Mouse (Mus musculus): ENCODE results near the gene Ptafr. TPM values are rescaled to one million over a fixed set of nuclear protein-coding genes. Genes with fewer than 3 reads are reported as not detected.
A peak's percentile ranks its signal among the peaks of the same experiment; 100 is the strongest.

Gene Ptafr
- polyA plus RNA-seq (2015; fragmentation: Nextera tagmentation; extraction: Ambion mirVana) = 0.67 and 1.0 TPM in 2 replicates

- H3K4me1 ChIP-seq = no peaks in the 10 kb centered on the region
- no peak within 1 kb of the TSS for H3K4me2 ChIP-seq
- no peak for ATAC-seq (replicated peaks)
- no peaks in the 10 kb centered on the region for H3K9me3 ChIP-seq
- 46% methylated on average over 4 of the region's 4 CpGs for WGBS
- no peak within 1 kb of the TSS for H3K9ac ChIP-seq
- no peak within 1 kb of the TSS for H3K27ac ChIP-seq
- no peak within 1 kb of the TSS for H3K4me3 ChIP-seq
- no peaks in the 10 kb centered on the region for H3K36me3 ChIP-seq (replicated peaks)
- no peaks in the 10 kb centered on the region for H3K27me3 ChIP-seq (replicated peaks)
These were observed at the start of gene Ptafr for GRCm38 (mm10) chr4:132563965-132564364. TSS of gene Ptafr (plus strand) at chr4:132564067.

GRCm38 (mm10) chr4:132514555-132515135 lies 49.2 kb upstream of the Ptafr start:
- 1% methylated on average over 21 of the region's 21 CpGs for WGBS
- Histone ChIP-seq H3K27ac (peak overlapping the region; percentile 65), H3K4me1 (peaks cover 19% of the 10 kb centered on the region), H3K4me3 (peak overlapping the region; percentile 48), H3K4me2 (peak overlapping the region; percentile 97), H3K9me3 (no peaks in the 10 kb centered on the region), H3K36me3 (replicated peaks) (no peaks in the 10 kb centered on the region), H3K27me3 (replicated peaks) (peaks cover 9% of the 10 kb centered on the region), H3K9ac (peak overlapping the region; percentile 21; the same call in 1 of the 2 replicates)
- no peak for ATAC-seq (replicated peaks)

- Histone ChIP-seq H3K4me1 (peaks cover 19% of the 10 kb centered on the region), H3K9ac (peak overlapping the region; percentile 21), H3K4me2 (peak overlapping the region; percentile 97), H3K36me3 (replicated peaks) (no peaks in the 10 kb centered on the region), H3K9me3 (no peaks in the 10 kb centered on the region), H3K27ac (peak overlapping the region; percentile 65), H3K27me3 (replicated peaks) (peaks cover 9% of the 10 kb centered on the region), H3K4me3 (peak overlapping the region; percentile 48)
- peak; percentile 93 for ATAC-seq (replicated peaks)
- WGBS = 20% methylated on average over 22 of the region's 22 CpGs
These were observed 48.3 kb upstream of the Ptafr start for GRCm38 (mm10) chr4:132515369-132516155.

GRCm38 (mm10) chr4:132518066-132518465 lies 45.8 kb upstream of the Ptafr start:
- WGBS = 81% methylated on average over 8 of the region's 8 CpGs
- Histone ChIP-seq H3K4me1 (peaks cover 19% of the 10 kb centered on the region), H3K9me3 (no peaks in the 10 kb centered on the region), H3K4me3 (no peak overlapping the region), H3K4me2 (no peak overlapping the region), H3K9ac (no peak overlapping the region), H3K36me3 (replicated peaks) (no peaks in the 10 kb centered on the region), H3K27me3 (replicated peaks) (peaks cover 9% of the 10 kb centered on the region), H3K27ac (no peak overlapping the region)
- no peak for ATAC-seq (replicated peaks)

- 94% methylated on average over 3 of the region's 3 CpGs for WGBS
- no peak for ATAC-seq (replicated peaks)
- Histone ChIP-seq H3K27ac (no peak overlapping the region), H3K4me1 (peaks cover 18% of the 10 kb centered on the region), H3K9me3 (no peaks in the 10 kb centered on the region), H3K4me2 (no peak overlapping the region), H3K9ac (no peak overlapping the region), H3K27me3 (replicated peaks) (no peaks in the 10 kb centered on the region), H3K36me3 (replicated peaks) (no peaks in the 10 kb centered on the region), H3K4me3 (no peak overlapping the region)
These were observed 44.7 kb upstream of the Ptafr start for GRCm38 (mm10) chr4:132519188-132519587.

GRCm38 (mm10) chr4:132524321-132524741 lies 39.5 kb upstream of the Ptafr start:
- H3K4me3 ChIP-seq = no peak overlapping the region
- H3K27ac ChIP-seq = no peak overlapping the region

GRCm38 (mm10) chr4:132524808-132525207 lies 39.1 kb upstream of the Ptafr start:
- Histone ChIP-seq H3K4me1 (no peaks in the 10 kb centered on the region), H3K27me3 (replicated peaks) (no peaks in the 10 kb centered on the region), H3K36me3 (replicated peaks) (0 out of 2 replicates have a peak, but pooled peaks cover under 1% of the 10 kb centered on the region), H3K4me3 (no peak overlapping the region), H3K9ac (no peak overlapping the region), H3K27ac (no peak overlapping the region), H3K4me2 (no peak overlapping the region), H3K9me3 (no peaks in the 10 kb centered on the region)
- WGBS = 44% methylated on average over 6 of the region's 6 CpGs
- no peak for ATAC-seq (replicated peaks)

More at GRCm38 (mm10) chr4:132524321-132524741, 39.5 kb upstream of the Ptafr start:
- no peak for ATAC-seq (replicated peaks)
- 9% methylated on average over 11 of the region's 11 CpGs for WGBS
- H3K27me3 ChIP-seq (replicated peaks) = no peaks in the 10 kb centered on the region
- H3K4me1 ChIP-seq = no peaks in the 10 kb centered on the region
- no peak overlapping the region for H3K9ac ChIP-seq
- H3K36me3 ChIP-seq (replicated peaks) = no peaks in the 10 kb centered on the region
- no peaks in the 10 kb centered on the region for H3K9me3 ChIP-seq
- H3K4me2 ChIP-seq = no peak overlapping the region

- Histone ChIP-seq H3K27me3 (replicated peaks) (no peaks in the 10 kb centered on the region), H3K9me3 (no peaks in the 10 kb centered on the region), H3K27ac (no peak overlapping the region), H3K9ac (no peak overlapping the region), H3K4me1 (peaks cover 8% of the 10 kb centered on the region), H3K36me3 (replicated peaks) (peaks cover 13% of the 10 kb centered on the region), H3K4me2 (no peak overlapping the region), H3K4me3 (no peak overlapping the region)
- 70% methylated on average over 2 of the region's 2 CpGs for WGBS
- no peak for ATAC-seq (replicated peaks)
These were observed 37.2 kb upstream of the Ptafr start for GRCm38 (mm10) chr4:132526678-132527077.

- H3K27me3 ChIP-seq (replicated peaks) = no peaks in the 10 kb centered on the region
- H3K4me2 ChIP-seq = no peak overlapping the region
- WGBS = 94% methylated on average over 8 of the region's 8 CpGs
- H3K9me3 ChIP-seq = no peaks in the 10 kb centered on the region
- H3K27ac ChIP-seq = no peak overlapping the region
- H3K4me3 ChIP-seq = no peak overlapping the region
- peaks cover 18% of the 10 kb centered on the region for H3K4me1 ChIP-seq
- no peak for ATAC-seq (replicated peaks)
- H3K9ac ChIP-seq = no peak overlapping the region
- peaks cover 13% of the 10 kb centered on the region for H3K36me3 ChIP-seq (replicated peaks)
These were observed 35.8 kb upstream of the Ptafr start for GRCm38 (mm10) chr4:132527917-132528522.

- no peak for ATAC-seq (replicated peaks)
- Histone ChIP-seq H3K9ac (no peak overlapping the region), H3K27ac (no peak overlapping the region), H3K4me3 (no peak overlapping the region), H3K27me3 (replicated peaks) (no peaks in the 10 kb centered on the region), H3K9me3 (no peaks in the 10 kb centered on the region), H3K4me2 (no peak overlapping the region), H3K36me3 (replicated peaks) (peaks cover 13% of the 10 kb centered on the region), H3K4me1 (peaks cover 23% of the 10 kb centered on the region)
- WGBS = 83% methylated on average over 4 of the region's 4 CpGs
These were observed 34.5 kb upstream of the Ptafr start for GRCm38 (mm10) chr4:132529344-132529743.

- H3K4me2 ChIP-seq = no peak overlapping the region
- peaks cover 23% of the 10 kb centered on the region for H3K4me1 ChIP-seq
- peaks cover 13% of the 10 kb centered on the region for H3K36me3 ChIP-seq (replicated peaks)
- H3K4me3 ChIP-seq = no peak overlapping the region
- H3K27me3 ChIP-seq (replicated peaks) = no peaks in the 10 kb centered on the region
- 93% methylated on average over 20 of the region's 20 CpGs for WGBS
- no peak for ATAC-seq (replicated peaks)
- H3K27ac ChIP-seq = no peak overlapping the region
- no peak overlapping the region for H3K9ac ChIP-seq
- H3K9me3 ChIP-seq = no peaks in the 10 kb centered on the region
These were observed 33.6 kb upstream of the Ptafr start for GRCm38 (mm10) chr4:132530033-132530804.

- no peaks in the 10 kb centered on the region for H3K27me3 ChIP-seq (replicated peaks)
- H3K4me1 ChIP-seq = peaks cover 38% of the 10 kb centered on the region
- peak overlapping the region; percentile 76 for H3K4me2 ChIP-seq
- peak overlapping the region; percentile 74 for H3K4me3 ChIP-seq
- WGBS = 27% methylated on average over 5 of the region's 5 CpGs
- H3K9me3 ChIP-seq = no peaks in the 10 kb centered on the region
- H3K9ac ChIP-seq = peak overlapping the region; percentile 92
- peak overlapping the region; percentile 96 for H3K27ac ChIP-seq
- peaks cover 13% of the 10 kb centered on the region for H3K36me3 ChIP-seq (replicated peaks)
- ATAC-seq (replicated peaks) = 0 out of 2 replicates have a peak, but pooled peaks have one; percentile 5
These were observed 31.4 kb upstream of the Ptafr start for GRCm38 (mm10) chr4:132532496-132532895.
